Mouse (Mus musculus): Measurements from ENCODE around the gene Ccna1. TPM values are rescaled to one million over a fixed set of nuclear protein-coding genes. Genes with fewer than 3 reads are reported as not detected.
A peak's percentile ranks its signal among the peaks of the same experiment; 100 is the strongest.

Ccna1 gene
- polyA plus RNA-seq, 1 experiment from 2014 or later: 1.7 TPM

DNA sequence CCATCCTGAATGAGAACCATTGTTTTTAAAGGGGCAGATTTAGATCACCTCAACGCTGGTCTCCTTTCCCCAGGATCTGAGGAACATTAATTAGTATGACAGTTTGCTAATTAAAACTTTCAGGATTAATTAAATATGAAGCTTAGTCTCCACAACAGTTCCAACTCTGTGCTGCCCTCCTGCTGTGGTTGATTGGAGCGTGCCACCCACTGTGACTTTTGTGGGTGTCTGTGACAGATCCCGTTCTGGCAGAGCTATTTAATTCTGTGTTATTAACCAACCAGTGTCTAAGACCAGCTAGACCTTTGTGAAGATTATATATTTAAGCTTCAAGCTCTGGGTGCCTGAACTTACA is 20.0 kb upstream of the Ccna1 start:
- no peak overlapping the region for H3K9ac ChIP-seq (ENCODE audit: low read length)
- no peaks in the 10 kb centered on the region for H3K9me3 ChIP-seq (replicated peaks; ENCODE audit: control insufficient read depth, low read length)
- no peaks in the 10 kb centered on the region for H3K36me3 ChIP-seq (ENCODE audit: control insufficient read depth, insufficient read depth)
- ATAC-seq (replicated peaks; ENCODE audit: extremely low read depth, insufficient read depth, low FRiP score): no peak
- H3K4me1 ChIP-seq (ENCODE audit: control insufficient read depth, insufficient read depth, low read length): no peaks in the 10 kb centered on the region; the same call in 1 of the 2 replicates
- no peak overlapping the region for H3K4me3 ChIP-seq (ENCODE audit: low read length)
- H3K27me3 ChIP-seq (ENCODE audit: control insufficient read depth, insufficient read depth, low read length): no peaks in the 10 kb centered on the region
- no peak overlapping the region for H3K27ac ChIP-seq (ENCODE audit: low read length)
- no peak overlapping the region for H3K4me2 ChIP-seq (ENCODE audit: low read depth, low read length)
- 64% methylated on average over 3 of the region's 3 CpGs for WGBS

- H3K9ac ChIP-seq (ENCODE audit: low read length): no peak overlapping the region
- H3K9me3 ChIP-seq (replicated peaks; ENCODE audit: control insufficient read depth, low read length): no peaks in the 10 kb centered on the region
- no peak overlapping the region for H3K4me2 ChIP-seq (ENCODE audit: low read depth, low read length)
- H3K4me1 ChIP-seq (ENCODE audit: control insufficient read depth, insufficient read depth, low read length): no peaks in the 10 kb centered on the region
- no peak overlapping the region for H3K27ac ChIP-seq (ENCODE audit: low read length)
- no peak overlapping the region for H3K4me3 ChIP-seq (ENCODE audit: low read length)
- 77% methylated on average over 6 of the region's 6 CpGs for WGBS
- ATAC-seq (replicated peaks; ENCODE audit: extremely low read depth, insufficient read depth, low FRiP score): no peak
- no peaks in the 10 kb centered on the region for H3K27me3 ChIP-seq (ENCODE audit: control insufficient read depth, insufficient read depth, low read length)
- H3K36me3 ChIP-seq (ENCODE audit: control insufficient read depth, insufficient read depth): no peaks in the 10 kb centered on the region
These were observed 19.4 kb upstream of the Ccna1 start for GRCm38 (mm10) chr3:55074576-55075293.

DNA sequence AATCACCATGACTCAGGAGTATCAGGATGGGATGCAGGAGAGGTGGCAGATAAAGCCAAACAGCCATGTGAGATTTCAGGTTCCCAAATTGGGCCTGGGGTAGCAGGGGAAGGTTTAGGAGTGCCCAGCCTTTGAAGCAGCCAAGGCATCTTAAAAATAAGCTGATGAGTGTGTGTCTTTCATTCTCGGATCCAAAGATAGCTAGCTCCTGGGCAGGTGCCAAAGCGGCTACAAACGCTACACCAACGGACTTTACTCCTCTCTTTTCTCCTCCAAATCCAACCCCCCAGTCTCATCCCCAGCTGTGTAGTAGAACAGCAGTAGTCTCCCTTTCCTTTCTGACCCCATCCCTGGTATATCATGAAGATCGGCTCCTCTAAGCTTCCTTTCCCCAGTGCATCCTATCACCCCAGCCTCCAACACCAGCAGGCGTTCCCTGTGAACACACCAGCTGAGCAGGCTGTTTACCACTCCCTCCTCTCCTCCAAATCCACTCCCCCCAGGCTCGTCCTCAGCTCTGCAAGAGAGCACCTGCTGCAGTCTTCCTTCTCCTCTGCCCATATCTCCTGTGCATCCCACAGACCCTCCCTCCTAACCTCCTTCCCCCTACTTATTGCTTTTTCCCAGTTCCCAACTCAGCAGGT is 12.6 kb upstream of the Ccna1 start:
- H3K4me1 ChIP-seq (ENCODE audit: control insufficient read depth, insufficient read depth, low read length): no peaks in the 10 kb centered on the region
- WGBS: 18% methylated on average over 7 of the region's 7 CpGs
- H3K9me3 ChIP-seq (replicated peaks; ENCODE audit: control insufficient read depth, low read length): no peaks in the 10 kb centered on the region
- no peak overlapping the region for H3K4me3 ChIP-seq (ENCODE audit: low read length)
- peaks cover 7% of the 10 kb centered on the region for H3K27me3 ChIP-seq (ENCODE audit: control insufficient read depth, insufficient read depth, low read length)
- H3K27ac ChIP-seq (ENCODE audit: low read length): no peak overlapping the region
- no peak overlapping the region for H3K4me2 ChIP-seq (ENCODE audit: low read depth, low read length)
- no peak overlapping the region for H3K9ac ChIP-seq (ENCODE audit: low read length)
- no peaks in the 10 kb centered on the region for H3K36me3 ChIP-seq (ENCODE audit: control insufficient read depth, insufficient read depth)
- ATAC-seq (replicated peaks; ENCODE audit: extremely low read depth, insufficient read depth, low FRiP score): no peak

GRCm38 (mm10) chr3:55066666-55067023 is 11.3 kb upstream of the Ccna1 start:
- no peak overlapping the region for H3K4me3 ChIP-seq (ENCODE audit: low read length)
- no peak for ATAC-seq (replicated peaks; ENCODE audit: extremely low read depth, insufficient read depth, low FRiP score)
- H3K27ac ChIP-seq (ENCODE audit: low read length): no peak overlapping the region
- no peaks in the 10 kb centered on the region for H3K9me3 ChIP-seq (replicated peaks; ENCODE audit: control insufficient read depth, low read length)
- H3K4me1 ChIP-seq (ENCODE audit: control insufficient read depth, insufficient read depth, low read length): no peaks in the 10 kb centered on the region
- no peaks in the 10 kb centered on the region for H3K36me3 ChIP-seq (ENCODE audit: control insufficient read depth, insufficient read depth)
- 65% methylated on average over 12 of the region's 12 CpGs for WGBS
- H3K4me2 ChIP-seq (ENCODE audit: low read depth, low read length): no peak overlapping the region
- peaks cover 7% of the 10 kb centered on the region for H3K27me3 ChIP-seq (ENCODE audit: control insufficient read depth, insufficient read depth, low read length)
- no peak overlapping the region for H3K9ac ChIP-seq (ENCODE audit: low read length)

GRCm38 (mm10) chr3:55065738-55066665 is 10.7 kb upstream of the Ccna1 start:
- H3K9me3 ChIP-seq (replicated peaks; ENCODE audit: control insufficient read depth, low read length): no peaks in the 10 kb centered on the region
- no peaks in the 10 kb centered on the region for H3K4me1 ChIP-seq (ENCODE audit: control insufficient read depth, insufficient read depth, low read length)
- H3K9ac ChIP-seq (ENCODE audit: low read length): no peak overlapping the region
- peaks cover 7% of the 10 kb centered on the region for H3K27me3 ChIP-seq (ENCODE audit: control insufficient read depth, insufficient read depth, low read length)
- ATAC-seq (replicated peaks; ENCODE audit: extremely low read depth, insufficient read depth, low FRiP score): no peak
- WGBS: 54% methylated on average over 14 of the region's 14 CpGs
- no peak overlapping the region for H3K4me3 ChIP-seq (ENCODE audit: low read length)
- no peak overlapping the region for H3K4me2 ChIP-seq (ENCODE audit: low read depth, low read length)
- H3K36me3 ChIP-seq (ENCODE audit: control insufficient read depth, insufficient read depth): no peaks in the 10 kb centered on the region
- H3K27ac ChIP-seq (ENCODE audit: low read length): no peak overlapping the region

GRCm38 (mm10) chr3:55064396-55064795 is 9.1 kb upstream of the Ccna1 start:
- H3K27me3 ChIP-seq (ENCODE audit: control insufficient read depth, insufficient read depth, low read length): peaks cover 7% of the 10 kb centered on the region
- no peak overlapping the region for H3K4me3 ChIP-seq (ENCODE audit: low read length)
- H3K36me3 ChIP-seq (ENCODE audit: control insufficient read depth, insufficient read depth): no peaks in the 10 kb centered on the region
- H3K9me3 ChIP-seq (replicated peaks; ENCODE audit: control insufficient read depth, low read length): no peaks in the 10 kb centered on the region
- ATAC-seq (replicated peaks; ENCODE audit: extremely low read depth, insufficient read depth, low FRiP score): no peak
- no peak overlapping the region for H3K9ac ChIP-seq (ENCODE audit: low read length)
- no peak overlapping the region for H3K27ac ChIP-seq (ENCODE audit: low read length)
- H3K4me1 ChIP-seq (ENCODE audit: control insufficient read depth, insufficient read depth, low read length): no peaks in the 10 kb centered on the region
- no peak overlapping the region for H3K4me2 ChIP-seq (ENCODE audit: low read depth, low read length)
- 5% methylated on average over 2 of the region's 2 CpGs for WGBS

DNA sequence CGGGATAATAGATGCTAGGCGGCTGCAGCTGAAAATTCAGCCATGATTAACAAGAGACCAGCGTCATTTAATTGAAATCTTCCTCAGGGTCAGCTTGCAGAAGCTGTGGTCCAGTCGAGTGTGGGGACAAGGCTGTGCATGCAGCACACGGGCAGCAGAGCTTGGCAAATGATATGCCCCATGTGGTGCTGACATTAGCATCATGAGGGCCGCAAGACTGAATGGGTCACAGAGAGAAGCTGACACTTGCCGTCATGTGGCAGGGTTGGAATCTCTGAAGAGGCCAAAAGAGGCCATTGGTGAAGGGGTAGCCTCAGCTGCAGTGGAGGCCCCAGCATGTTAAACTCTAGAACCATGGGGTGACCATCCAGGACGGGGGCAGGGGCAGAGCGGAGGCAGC is 7.4 kb upstream of the Ccna1 start:
- H3K9me3 ChIP-seq (replicated peaks; ENCODE audit: control insufficient read depth, low read length): no peaks in the 10 kb centered on the region
- H3K27me3 ChIP-seq (ENCODE audit: control insufficient read depth, insufficient read depth, low read length): peaks cover 6% of the 10 kb centered on the region
- ATAC-seq (replicated peaks; ENCODE audit: extremely low read depth, insufficient read depth, low FRiP score): no peak
- H3K4me1 ChIP-seq (ENCODE audit: control insufficient read depth, insufficient read depth, low read length): no peaks in the 10 kb centered on the region
- no peaks in the 10 kb centered on the region for H3K36me3 ChIP-seq (ENCODE audit: control insufficient read depth, insufficient read depth)
- H3K4me3 ChIP-seq (ENCODE audit: low read length): no peak overlapping the region
- H3K9ac ChIP-seq (ENCODE audit: low read length): no peak overlapping the region
- 67% methylated on average over 9 of the region's 9 CpGs for WGBS
- H3K27ac ChIP-seq (ENCODE audit: low read length): no peak overlapping the region
- no peak overlapping the region for H3K4me2 ChIP-seq (ENCODE audit: low read depth, low read length)

DNA sequence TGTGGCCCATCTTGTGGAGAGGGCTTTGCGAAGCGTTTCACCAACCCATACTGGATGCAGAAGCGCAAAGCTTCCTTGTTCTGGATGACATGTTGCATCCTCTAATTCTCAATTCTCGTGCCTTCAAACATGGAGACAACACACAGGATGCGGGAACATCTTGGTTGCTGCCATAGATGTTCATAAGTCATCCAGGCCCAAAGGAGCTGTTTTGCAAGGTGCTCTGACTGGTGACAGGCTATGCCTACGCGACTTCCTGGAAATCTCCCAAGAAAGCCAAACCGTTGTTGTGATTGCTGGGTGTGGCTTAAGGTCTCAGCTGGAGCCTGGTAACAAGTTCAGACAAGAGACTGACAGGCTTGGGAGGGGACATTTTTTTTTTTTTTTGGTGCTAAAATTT is 1.1 kb upstream of the Ccna1 start:
- 63% methylated on average over 8 of the region's 8 CpGs for WGBS
- no peak overlapping the region for H3K9ac ChIP-seq (ENCODE audit: low read length)
- H3K27me3 ChIP-seq (ENCODE audit: control insufficient read depth, insufficient read depth, low read length): peaks cover 21% of the 10 kb centered on the region
- no peaks in the 10 kb centered on the region for H3K36me3 ChIP-seq (ENCODE audit: control insufficient read depth, insufficient read depth)
- no peak overlapping the region for H3K27ac ChIP-seq (ENCODE audit: low read length)
- H3K4me2 ChIP-seq (ENCODE audit: low read depth, low read length): no peak overlapping the region
- no peaks in the 10 kb centered on the region for H3K9me3 ChIP-seq (replicated peaks; ENCODE audit: control insufficient read depth, low read length)
- no peak for ATAC-seq (replicated peaks; ENCODE audit: extremely low read depth, insufficient read depth, low FRiP score)
- no peak overlapping the region for H3K4me3 ChIP-seq (ENCODE audit: low read length)
- H3K4me1 ChIP-seq (ENCODE audit: control insufficient read depth, insufficient read depth, low read length): peaks cover 4% of the 10 kb centered on the region; the same call in 1 of the 2 replicates

DNA sequence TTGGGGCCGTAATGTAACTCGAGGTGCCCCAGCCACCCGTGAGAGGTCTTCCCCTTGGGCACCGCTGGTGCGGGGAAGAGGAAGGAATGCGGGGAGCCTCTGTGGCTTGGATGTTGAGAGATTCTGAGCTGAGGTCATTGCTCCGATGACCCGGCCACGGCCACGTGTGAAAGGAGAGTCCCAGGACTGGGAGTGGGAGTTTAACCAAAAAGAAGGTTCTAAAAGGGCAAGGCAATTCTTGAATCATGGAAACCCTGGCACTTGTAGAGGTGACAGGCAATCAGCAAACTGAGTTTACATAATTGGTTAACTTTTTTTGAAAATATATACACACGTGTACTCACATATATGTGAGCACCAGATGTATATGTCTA is 433 bp upstream of the Ccna1 start:
- no peak for ATAC-seq (replicated peaks; ENCODE audit: extremely low read depth, insufficient read depth, low FRiP score)

More for the DNA sequence above, 433 bp upstream of the Ccna1 start:
- H3K4me2 ChIP-seq (ENCODE audit: low read depth, low read length): peak overlapping the region; percentile 71
- H3K9ac ChIP-seq (ENCODE audit: low read length): peak overlapping the region; percentile 63
- H3K9me3 ChIP-seq (replicated peaks; ENCODE audit: control insufficient read depth, low read length): no peaks in the 10 kb centered on the region
- H3K36me3 ChIP-seq (ENCODE audit: control insufficient read depth, insufficient read depth): no peaks in the 10 kb centered on the region
- H3K27ac ChIP-seq (ENCODE audit: low read length): no peak overlapping the region
- H3K27me3 ChIP-seq (ENCODE audit: control insufficient read depth, insufficient read depth, low read length): peaks cover 21% of the 10 kb centered on the region
- H3K4me3 ChIP-seq (ENCODE audit: low read length): peak overlapping the region; percentile 52
- 7% methylated on average over 11 of the region's 11 CpGs for WGBS
- H3K4me1 ChIP-seq (ENCODE audit: control insufficient read depth, insufficient read depth, low read length): peaks cover 4% of the 10 kb centered on the region; the same call in 1 of the 2 replicates

Data from heart, embryonic 16.5 days (tissue).